Mouse (Mus musculus): ENCODE results near the gene Rnf151.
"Not testable (repeated sequence)": the region's sequence is repeated elsewhere in the genome, so short reads cannot be mapped to it uniquely, and the experiment has no call there.

Gene Rnf151

GRCm38 (mm10) chr17:24667416-24667815, 50.4 kb downstream of the Rnf151 start:
- ATAC-seq (ENCODE audit: low TSS enrichment): peak; percentile 25; the same call in 1 of the 2 replicates

GRCm38 (mm10) chr17:24667011-24667410, 50.9 kb downstream of the Rnf151 start:
- ATAC-seq (ENCODE audit: low TSS enrichment): not testable (repeated sequence)

All from frontal cortex, adult (tissue).